Mouse (Mus musculus) intestine, embryonic 14.5 days (tissue): ENCODE results near the gene Plcb4. TPM values are rescaled to one million over a fixed set of nuclear protein-coding genes. Genes with fewer than 3 reads are reported as not detected.
A peak's percentile ranks its signal among the peaks of the same experiment; 100 is the strongest.

Source experiments
- ATAC-seq: fragments of 200-750 bp; cut with Nextera tagmentation; replicated peaks from 2 replicates; pipeline ENCODE4 v1.8.0; 2017; ENCODE audit warnings: low read depth, moderate number of reproducible peaks, moderate TSS enrichment, moderate library complexity; ENCODE audit not compliant: low FRiP score, low TSS enrichment
- DNase-seq: peaks from one replicate; pipeline ENCODE4 v3.0.0-alpha.2; 2018; ENCODE audit warnings: low spot score
- H3K27ac ChIP-seq: fragments of 300-500 bp; sonication (generic); 2 replicates; pipeline ENCODE4 v1.5.1; 2014; ENCODE audit warnings: low read depth, mild to moderate bottlenecking, control low read depth
- H3K27me3 ChIP-seq: fragments of 300-500 bp; sonication (generic); replicated peaks from 2 replicates; pipeline ENCODE4 v1.6.1; 2014; ENCODE audit warnings: low read length, control low read depth; ENCODE audit not compliant: control insufficient read depth, insufficient read depth
- H3K36me3 ChIP-seq: fragments of 300-500 bp; sonication (generic); 2 replicates; pipeline ENCODE4 v1.6.1; 2014; ENCODE audit warnings: low read length, control low read depth; ENCODE audit not compliant: control insufficient read depth, insufficient read depth
- H3K4me1 ChIP-seq: fragments of 300-500 bp; sonication (generic); replicated peaks from 2 replicates; pipeline ENCODE4 v1.6.1; 2014; ENCODE audit warnings: low read length, control low read depth, mixed read lengths; ENCODE audit not compliant: control insufficient read depth, insufficient read depth
- H3K4me2 ChIP-seq: fragments of 300-500 bp; sonication (generic); 2 replicates; pipeline ENCODE4 v1.6.1; 2014; ENCODE audit warnings: low read length
- H3K4me3 ChIP-seq: fragments of 300-500 bp; sonication (generic); 2 replicates; pipeline ENCODE4 v1.5.1; 2014; ENCODE audit warnings: low read depth, low read length, control low read depth, mixed read lengths
- H3K9ac ChIP-seq: fragments of 300-500 bp; sonication (generic); 2 replicates; pipeline ENCODE4 v1.6.1; 2014; ENCODE audit warnings: mild to moderate bottlenecking, low read length
- H3K9me3 ChIP-seq: fragments of 300-500 bp; sonication (generic); 2 replicates; pipeline ENCODE4 v1.6.1; 2016; ENCODE audit warnings: low read length, control low read depth; ENCODE audit not compliant: control insufficient read depth
- WGBS: fragments of 180-500 bp; shearing (Covaris S2); extraction: QIAGEN DNeasy Blood & Tissue Kit; methylation state at CpG from one replicate; pipeline ENCODE4 v1.1.7; 2014; 5-methylcytosine and 5-hydroxymethylcytosine counted together
- polyA plus RNA-seq: library from polyadenylated mRNA; unstranded; fragments of >200 nt; fragmentation: Nextera tagmentation; extraction: Ambion mirVana; gene quantifications from 2 replicates; pipeline ENCODE4 v1.2.1, GENCODE M21; 2014

The Plcb4 gene
- polyA plus RNA-seq, 1 experiment from 2014 or later: 19.4 TPM

GRCm38 (mm10) chr2:135998886-135999285 is 340.1 kb downstream of the Plcb4 start:
- Histone ChIP-seq H3K4me3 (no peak overlapping the region), H3K9me3 (no peaks in the 10 kb centered on the region), H3K27me3 (no peaks in the 10 kb centered on the region), H3K4me1 (no peaks in the 10 kb centered on the region), H3K9ac (no peak overlapping the region), H3K27ac (no peak overlapping the region), H3K36me3 (no peaks in the 10 kb centered on the region), H3K4me2 (no peak overlapping the region)
- 93% methylated on average over 7 of the region's 7 CpGs for WGBS
- DNase-seq: no peak
- no peak for ATAC-seq

- DNase-seq: no peak
- Histone ChIP-seq H3K27ac (no peak overlapping the region), H3K36me3 (no peaks in the 10 kb centered on the region), H3K4me3 (no peak overlapping the region), H3K27me3 (no peaks in the 10 kb centered on the region), H3K4me1 (no peaks in the 10 kb centered on the region), H3K9me3 (no peaks in the 10 kb centered on the region), H3K4me2 (no peak overlapping the region), H3K9ac (no peak overlapping the region)
- ATAC-seq: no peak
- WGBS: 59% methylated on average over 1 of the region's 1 CpGs
Measured at GRCm38 (mm10) chr2:135999361-135999760, 340.6 kb downstream of the Plcb4 start.

- H3K27me3 ChIP-seq: no peaks in the 10 kb centered on the region
- no peak overlapping the region for H3K4me2 ChIP-seq
- H3K4me1 ChIP-seq: no peaks in the 10 kb centered on the region
- H3K9me3 ChIP-seq: no peaks in the 10 kb centered on the region
- no peak overlapping the region for H3K4me3 ChIP-seq
- no peak overlapping the region for H3K27ac ChIP-seq
- H3K9ac ChIP-seq: no peak overlapping the region
- 66% methylated on average over 5 of the region's 5 CpGs for WGBS
- ATAC-seq (no peak), DNase-seq (no peak)
- no peaks in the 10 kb centered on the region for H3K36me3 ChIP-seq
Measured at GRCm38 (mm10) chr2:136000933-136001332, 342.1 kb downstream of the Plcb4 start.

- H3K9me3 ChIP-seq: no peaks in the 10 kb centered on the region
- DNase-seq (no peak), ATAC-seq (peak; percentile 75; the same call in 1 of the 2 replicates)
- H3K4me1 ChIP-seq: no peaks in the 10 kb centered on the region
- H3K36me3 ChIP-seq: no peaks in the 10 kb centered on the region; the same call in 1 of the 2 replicates
- 52% methylated on average over 7 of the region's 7 CpGs for WGBS
- no peak overlapping the region for H3K4me3 ChIP-seq
- no peak overlapping the region for H3K9ac ChIP-seq
- no peak overlapping the region for H3K4me2 ChIP-seq
- H3K27me3 ChIP-seq: no peaks in the 10 kb centered on the region
- H3K27ac ChIP-seq: no peak overlapping the region
Measured at GRCm38 (mm10) chr2:136002118-136002517, 343.3 kb downstream of the Plcb4 start.

DNA sequence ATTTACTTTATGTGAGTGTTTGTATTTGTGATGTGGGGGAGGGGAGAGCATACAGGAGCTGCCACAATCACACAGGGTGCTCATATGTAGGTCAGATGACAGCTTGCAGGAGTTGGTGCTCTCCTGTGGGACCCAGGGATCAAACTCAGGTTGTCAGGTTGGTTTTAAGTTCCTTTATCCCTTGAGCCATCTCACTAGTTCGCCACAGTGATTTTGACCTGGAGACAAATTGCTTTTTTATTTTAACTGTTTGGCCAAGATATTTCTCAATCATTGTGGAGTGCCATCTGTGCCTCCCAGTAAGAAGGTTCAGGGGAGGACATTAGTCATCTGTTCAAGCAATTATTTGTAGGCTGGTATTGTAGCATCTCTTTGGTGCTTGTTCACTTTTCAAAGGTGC is 345.0 kb downstream of the Plcb4 start:
- Histone ChIP-seq H3K27ac (no peak overlapping the region), H3K9ac (no peak overlapping the region), H3K4me3 (no peak overlapping the region), H3K4me1 (no peaks in the 10 kb centered on the region), H3K36me3 (peaks cover 6% of the 10 kb centered on the region; the same call in 1 of the 2 replicates), H3K4me2 (no peak overlapping the region), H3K9me3 (no peaks in the 10 kb centered on the region), H3K27me3 (no peaks in the 10 kb centered on the region)
- no peak for ATAC-seq
- WGBS: 90% methylated on average over 1 of the region's 1 CpGs
- DNase-seq: no peak

GRCm38 (mm10) chr2:136006280-136006679 is 347.5 kb downstream of the Plcb4 start:
- WGBS: 91% methylated on average over 5 of the region's 5 CpGs
- Histone ChIP-seq H3K36me3 (peaks cover 6% of the 10 kb centered on the region; the same call in 1 of the 2 replicates), H3K4me2 (no peak overlapping the region), H3K4me1 (no peaks in the 10 kb centered on the region), H3K27ac (no peak overlapping the region), H3K27me3 (no peaks in the 10 kb centered on the region), H3K9me3 (no peaks in the 10 kb centered on the region), H3K9ac (no peak overlapping the region), H3K4me3 (no peak overlapping the region)
- no peak for DNase-seq
- no peak for ATAC-seq

- 88% methylated on average over 9 of the region's 9 CpGs for WGBS
- Histone ChIP-seq H3K9ac (no peak overlapping the region), H3K4me1 (no peaks in the 10 kb centered on the region), H3K9me3 (no peaks in the 10 kb centered on the region), H3K27ac (no peak overlapping the region), H3K4me3 (no peak overlapping the region), H3K36me3 (0 out of 2 replicates have a peak, but pooled peaks cover under 1% of the 10 kb centered on the region), H3K27me3 (no peaks in the 10 kb centered on the region), H3K4me2 (no peak overlapping the region)
- DNase-seq: no peak
- ATAC-seq: no peak
Measured at GRCm38 (mm10) chr2:136012759-136013158, 353.9 kb downstream of the Plcb4 start.

GRCm38 (mm10) chr2:136048464-136048863 is 389.7 kb downstream of the Plcb4 start:
- Histone ChIP-seq H3K27me3 (peaks cover 11% of the 10 kb centered on the region), H3K9me3 (no peaks in the 10 kb centered on the region), H3K4me2 (no peak overlapping the region), H3K4me1 (peaks cover 4% of the 10 kb centered on the region; the same call in 1 of the 2 replicates), H3K36me3 (no peaks in the 10 kb centered on the region), H3K27ac (no peak overlapping the region), H3K4me3 (no peak overlapping the region), H3K9ac (no peak overlapping the region)
- DNase-seq (no peak), ATAC-seq (no peak)
- WGBS: 89% methylated on average over 4 of the region's 4 CpGs

DNA sequence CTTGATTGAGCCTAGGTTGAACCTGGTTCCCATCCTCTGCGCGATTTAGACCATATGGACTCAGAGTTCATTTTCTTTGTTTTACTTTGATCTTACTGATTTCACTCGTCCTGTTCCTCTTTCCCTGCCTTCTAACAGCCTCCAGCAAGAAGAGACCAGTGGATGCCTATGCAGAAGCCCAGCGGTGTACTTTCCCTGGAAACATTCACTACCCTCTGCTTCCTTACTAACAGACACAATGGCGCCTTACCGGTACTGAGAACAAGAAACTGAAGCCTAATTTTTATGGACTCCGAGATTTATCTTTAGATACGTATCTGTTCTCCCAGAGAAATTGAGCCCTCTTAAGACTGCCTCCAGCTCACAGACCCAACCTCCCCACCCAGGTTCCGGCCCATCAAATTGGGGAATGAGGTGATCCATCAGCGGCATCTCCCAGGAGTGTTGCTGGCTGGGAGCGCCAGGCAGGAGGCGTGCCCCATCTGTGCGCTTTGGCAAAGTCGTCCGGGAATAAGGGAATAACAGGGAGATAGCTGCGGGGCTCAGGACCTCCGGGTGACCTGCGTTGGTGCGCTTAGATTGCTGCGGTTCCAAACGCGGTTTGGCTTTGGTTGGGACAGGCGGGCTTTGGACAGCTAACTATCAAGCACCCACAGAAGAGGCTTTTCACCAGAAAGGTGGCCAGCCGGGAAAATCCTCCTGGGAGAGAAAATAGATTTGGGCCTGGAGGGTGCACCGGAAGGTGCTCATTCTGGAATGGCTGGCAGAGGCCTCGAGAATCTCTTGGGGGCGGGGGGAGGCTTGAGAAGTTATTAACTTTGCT is 392.2 kb downstream of the Plcb4 start:
- ATAC-seq (no peak), DNase-seq (peak; percentile 57)
- Histone ChIP-seq H3K4me2 (peak overlapping the region; percentile 41), H3K9ac (no peak overlapping the region), H3K27ac (no peak overlapping the region), H3K27me3 (peaks cover 15% of the 10 kb centered on the region), H3K36me3 (no peaks in the 10 kb centered on the region), H3K4me1 (peaks cover 4% of the 10 kb centered on the region; the same call in 1 of the 2 replicates), H3K4me3 (peak overlapping the region; percentile 10; the same call in 1 of the 2 replicates), H3K9me3 (no peaks in the 10 kb centered on the region)
- 18% methylated on average over 27 of the region's 27 CpGs for WGBS
